In genomic region chr13:3892601-3893000, GRCm38 (mm10) we compare ENCODE assay signal across 8 mouse cellular contexts. TPM values are rescaled to one million over a fixed set of nuclear protein-coding genes. Genes with fewer than 3 reads are reported as not detected.
A peak's percentile ranks its signal among the peaks of the same experiment; 100 is the strongest.
DNase-seq lines count a peak whose midpoint lies in the region; ATAC-seq and TF ChIP-seq lines count a peak whose summit lies in the region.

No protein-coding gene starts in this region.

- WGBS in forebrain, embryonic 12.5 days = 19% methylated on average over 7 of the region's 7 CpGs
- WGBS in liver, embryonic 13.5 days (ENCODE audit: insufficient replicate concordance) = 6% methylated on average over 7 of the region's 7 CpGs

- no peak for TF ChIP-seq CTCF in gastrocnemius, adult 2 months (IDR thresholded peaks at IDR 0.05)
- no peak for TF ChIP-seq CTCF in C2C12 (IDR thresholded peaks at IDR 0.05; ENCODE audit: control insufficient read depth, insufficient read depth, insufficient read length)

- ATAC-seq in forebrain, embryonic 12.5 days (ENCODE audit: low FRiP score) = no peak
- ATAC-seq in liver, embryonic 13.5 days (ENCODE audit: low read depth) = no peak

- H3K4me3 ChIP-seq in gastrocnemius, adult 2 months = peak overlapping the region; percentile 77
- H3K4me3 ChIP-seq in C2C12 (ENCODE audit: insufficient read depth, poor library complexity, severe bottlenecking) = peak overlapping the region; percentile 63
- H3K4me3 ChIP-seq in forebrain, embryonic 12.5 days (replicated peaks) = peak overlapping the region; percentile 48
- peak overlapping the region; percentile 71 for H3K4me3 ChIP-seq in liver, embryonic 13.5 days (replicated peaks)

- no peak overlapping the region for H3K9ac ChIP-seq in forebrain, embryonic 12.5 days
- H3K9ac ChIP-seq in liver, embryonic 13.5 days = peak overlapping the region; percentile 83

- intact Hi-C loops in gastrocnemius, adult 2 months (cut with DNase I) = loop anchor here (5.0 to 10.0 kb wide), 2 partner anchors 120 to 358 kb away; partner anchors contain the start of gene Gdi2
- intact Hi-C loops in gastrocnemius, postnatal 14 days (cut with DNase I; ENCODE audit: low total_unique reads) = no loop called here

- H3K9me3 ChIP-seq in forebrain, embryonic 12.5 days = no peaks in the 10 kb centered on the region
- H3K9me3 ChIP-seq in liver, embryonic 13.5 days (replicated peaks) = no peaks in the 10 kb centered on the region

- H3ac ChIP-seq in C2C12 (ENCODE audit: control insufficient read depth, insufficient read length, low read depth) = peak overlapping the region; percentile 81

- H3K27me3 ChIP-seq in C2C12 (ENCODE audit: control insufficient read depth, insufficient read depth, insufficient read length) = no peaks in the 10 kb centered on the region
- H3K27me3 ChIP-seq in forebrain, embryonic 12.5 days = no peaks in the 10 kb centered on the region
- no peaks in the 10 kb centered on the region for H3K27me3 ChIP-seq in liver, embryonic 13.5 days

- H3K79me3 ChIP-seq in C2C12 (ENCODE audit: low read depth) = peaks cover 38% of the 10 kb centered on the region

- DNase-seq in gastrocnemius, adult 2 months = no peak
- DNase-seq in gastrocnemius, postnatal 14 days = no peak
- DNase-seq in liver, embryonic 13.5 days = no peak
- no peak for DNase-seq in natural killer cell, adult 2 months (ENCODE audit: low spot score in 2 of 2)
- DNase-seq in left cerebral cortex, adult 11 months (ENCODE audit: low spot score) = no peak
- DNase-seq in cerebellum, postnatal 25 days = no peak

- peak overlapping the region; percentile 65 for H3K4me2 ChIP-seq in forebrain, embryonic 12.5 days
- peak overlapping the region; percentile 69 for H3K4me2 ChIP-seq in liver, embryonic 13.5 days

- peak overlapping the region; percentile 91 for H3K27ac ChIP-seq in gastrocnemius, adult 2 months
- no peak overlapping the region for H3K27ac ChIP-seq in forebrain, embryonic 12.5 days
- peak overlapping the region; percentile 75 for H3K27ac ChIP-seq in liver, embryonic 13.5 days

- peaks cover 54% of the 10 kb centered on the region for H3K79me2 ChIP-seq in C2C12 (ENCODE audit: control insufficient read depth, insufficient read depth)

- H3K4me1 ChIP-seq in forebrain, embryonic 12.5 days = 0 out of 2 replicates have a peak, but pooled peaks cover 4% of the 10 kb centered on the region
- peaks cover 54% of the 10 kb centered on the region for H3K4me1 ChIP-seq in liver, embryonic 13.5 days (replicated peaks)

- H3K36me3 ChIP-seq in C2C12 (ENCODE audit: control insufficient read depth, insufficient read depth) = peaks cover 22% of the 10 kb centered on the region
- peaks cover 12% of the 10 kb centered on the region for H3K36me3 ChIP-seq in forebrain, embryonic 12.5 days (replicated peaks)
- peaks cover 36% of the 10 kb centered on the region for H3K36me3 ChIP-seq in liver, embryonic 13.5 days

TF ChIP-seq in C2C12, 6 proteins besides CTCF, POLR2A, EP300 and RAD21:
- TF ChIP-seq CEBPB (IDR thresholded peaks at IDR 0.05; ENCODE audit: low read depth) (no peak), MYOD1 (IDR thresholded peaks at IDR 0.05; ENCODE audit: control insufficient read depth, insufficient read length, low read depth) (no peak), MYOG (IDR thresholded peaks at IDR 0.05; ENCODE audit: control insufficient read depth, extremely low read depth, insufficient read length) (no peak), FOSL1 (IDR thresholded peaks at IDR 0.05; ENCODE audit: insufficient read depth, low read length, poor library complexity, severe bottlenecking) (no peak), MAX (IDR thresholded peaks at IDR 0.05) (no peak), USF1 (IDR thresholded peaks at IDR 0.05; ENCODE audit: low read depth) (no peak)

RNA-seq across cellular contexts. Expression of gene Net1, which starts 25.4 kb away (rescaled TPM):
- 10 to 100 TPM; 41.2 to 54.4 TPM for total RNA-seq in gastrocnemius, adult 2 months (2021)
- total RNA-seq in gastrocnemius, postnatal 14 days (2021) = 10 to 100 TPM; 32.8 to 46.3 TPM
- polyA plus RNA-seq in C2C12 (2012; fragmentation: generic; extraction: Trizol) = 27.3 TPM
- polyA plus RNA-seq in forebrain, embryonic 12.5 days (2016; fragmentation: Nextera tagmentation; extraction: Ambion mirVana) = 49.2 and 55.7 TPM in 2 replicates
- 53.6 and 66.0 TPM in 2 replicates for polyA plus RNA-seq in liver, embryonic 13.5 days (2015; fragmentation: Nextera tagmentation; extraction: Ambion mirVana)

RNA-seq across cellular contexts. Expression of gene Tubal3, which starts 25.5 kb away (rescaled TPM):
- not detected for total RNA-seq in gastrocnemius, adult 2 months (2021)
- not detected for total RNA-seq in gastrocnemius, postnatal 14 days (2021)
- polyA plus RNA-seq in C2C12 (2012; fragmentation: generic; extraction: Trizol) = not detected
- not detected in 2 replicates for polyA plus RNA-seq in forebrain, embryonic 12.5 days (2016; fragmentation: Nextera tagmentation; extraction: Ambion mirVana)
- not detected in 2 replicates for polyA plus RNA-seq in liver, embryonic 13.5 days (2015; fragmentation: Nextera tagmentation; extraction: Ambion mirVana)

RNA-seq across cellular contexts. Expression of gene Calm5, which starts 38.6 kb away (rescaled TPM):
- not detected for total RNA-seq in gastrocnemius, adult 2 months (2021)
- not detected for total RNA-seq in gastrocnemius, postnatal 14 days (2021)
- not detected for polyA plus RNA-seq in C2C12 (2012; fragmentation: generic; extraction: Trizol)
- polyA plus RNA-seq in forebrain, embryonic 12.5 days (2016; fragmentation: Nextera tagmentation; extraction: Ambion mirVana) = not detected in 2 replicates
- not detected in 2 replicates for polyA plus RNA-seq in liver, embryonic 13.5 days (2015; fragmentation: Nextera tagmentation; extraction: Ambion mirVana)

RNA-seq across cellular contexts. Expression of gene Ucn3, which starts 52.5 kb away (rescaled TPM):
- total RNA-seq in gastrocnemius, adult 2 months (2021) = not detected
- total RNA-seq in gastrocnemius, postnatal 14 days (2021) = not detected
- not detected for polyA plus RNA-seq in C2C12 (2012; fragmentation: generic; extraction: Trizol)
- not detected in 2 replicates for polyA plus RNA-seq in forebrain, embryonic 12.5 days (2016; fragmentation: Nextera tagmentation; extraction: Ambion mirVana)
- polyA plus RNA-seq in liver, embryonic 13.5 days (2015; fragmentation: Nextera tagmentation; extraction: Ambion mirVana) = not detected in 2 replicates

RNA-seq across cellular contexts. Expression of gene Calm4, which starts 55.0 kb away (rescaled TPM):
- not detected for total RNA-seq in gastrocnemius, adult 2 months (2021)
- not detected for total RNA-seq in gastrocnemius, postnatal 14 days (2021)
- not detected for polyA plus RNA-seq in C2C12 (2012; fragmentation: generic; extraction: Trizol)
- polyA plus RNA-seq in forebrain, embryonic 12.5 days (2016; fragmentation: Nextera tagmentation; extraction: Ambion mirVana) = not detected in 2 replicates
- not detected in 2 replicates for polyA plus RNA-seq in liver, embryonic 13.5 days (2015; fragmentation: Nextera tagmentation; extraction: Ambion mirVana)
